Mouse (Mus musculus) bone marrow, adult 2 months (tissue): ENCODE data around the gene Golga2.
A peak's percentile ranks its signal among the peaks of the same experiment; 100 is the strongest.

Source experiments
- CTCF ChIP-seq: fragments of 200-500 bp; IDR thresholded peaks from 2 replicates; pipeline ENCODE4 v1.5.1; 2011; ENCODE audit warnings: low read length, control low read depth; ENCODE audit not compliant: control insufficient read depth, insufficient read depth
- POLR2A ChIP-seq: fragments of 200-500 bp; IDR thresholded peaks from 2 replicates; pipeline ENCODE4 v1.6.1; 2011; ENCODE audit warnings: low read depth, mild to moderate bottlenecking, control low read depth, low read length, borderline replicate concordance; ENCODE audit not compliant: control insufficient read depth

DNA sequence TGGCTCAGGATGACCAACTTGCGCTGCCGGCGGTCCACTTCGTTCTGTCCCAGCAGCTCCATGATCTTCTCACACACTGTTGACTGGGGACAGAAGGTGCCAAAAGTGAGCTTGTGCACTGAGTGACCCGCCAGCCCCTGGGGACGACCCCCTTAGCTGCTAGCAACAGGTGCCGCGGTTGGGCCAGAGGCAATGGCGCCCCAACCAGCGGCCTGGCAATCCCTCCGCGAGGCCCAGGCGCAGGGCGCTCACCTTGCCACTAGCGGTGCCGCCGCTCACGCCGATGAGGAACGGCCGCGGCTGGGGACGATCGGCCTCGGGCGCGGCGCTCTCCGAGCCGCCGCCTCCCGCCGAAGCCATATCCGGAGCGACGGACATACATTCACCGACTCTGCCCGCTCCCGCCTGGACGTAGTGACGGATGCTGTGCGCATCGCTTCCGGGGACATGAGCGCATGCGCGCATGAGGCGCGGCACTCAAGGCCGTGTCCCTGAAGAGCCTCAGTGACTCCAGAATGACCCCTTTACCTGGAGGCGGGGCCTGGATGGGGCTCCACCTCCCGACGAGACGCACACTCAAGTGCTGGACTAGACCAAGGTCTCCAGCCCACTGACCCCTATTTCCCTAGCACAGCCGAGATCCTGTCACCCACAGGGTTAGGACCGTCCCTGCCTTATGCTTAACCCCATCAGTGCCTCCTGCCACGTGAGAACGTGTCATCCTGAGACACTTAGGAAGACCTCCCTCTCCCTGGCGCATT is 27.3 kb upstream of the Golga2 start, which contains the start of gene Uck1:
- TF ChIP-seq CTCF (no peak; the same call in 1 of the 2 replicates), POLR2A (peak; percentile 91; the same call in 1 of the 2 replicates)
